Mouse (Mus musculus): ENCODE results near the gene Smyd2. TPM values are rescaled to one million over a fixed set of nuclear protein-coding genes. Genes with fewer than 3 reads are reported as not detected.

Gene Smyd2
- polyA plus RNA-seq, 1 experiment from 2014 or later, result 53.4 TPM

DNA sequence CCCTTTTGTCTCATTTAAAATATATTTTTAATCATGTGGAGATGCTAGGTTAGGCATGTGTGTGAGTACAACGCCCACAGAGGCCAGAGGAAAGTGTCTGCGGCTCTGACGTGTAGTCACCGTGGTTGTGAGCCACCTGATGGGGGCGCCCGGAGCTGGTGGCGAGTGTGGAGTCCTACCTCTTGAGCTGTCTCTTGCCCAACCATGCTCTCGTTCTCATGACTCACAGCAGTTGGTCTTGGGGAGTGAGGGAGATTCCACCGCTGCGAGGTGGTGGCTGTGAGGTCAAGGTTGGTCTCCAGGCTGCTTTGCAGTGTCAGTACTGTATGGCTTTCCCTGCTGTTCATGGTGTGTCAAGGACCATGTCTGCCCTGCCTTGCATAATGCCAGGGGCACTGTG, 54.1 kb downstream of the Smyd2 start:
- H3K9ac ChIP-seq, result peak overlapping the region; percentile 1; the same call in 1 of the 2 replicates

DNA sequence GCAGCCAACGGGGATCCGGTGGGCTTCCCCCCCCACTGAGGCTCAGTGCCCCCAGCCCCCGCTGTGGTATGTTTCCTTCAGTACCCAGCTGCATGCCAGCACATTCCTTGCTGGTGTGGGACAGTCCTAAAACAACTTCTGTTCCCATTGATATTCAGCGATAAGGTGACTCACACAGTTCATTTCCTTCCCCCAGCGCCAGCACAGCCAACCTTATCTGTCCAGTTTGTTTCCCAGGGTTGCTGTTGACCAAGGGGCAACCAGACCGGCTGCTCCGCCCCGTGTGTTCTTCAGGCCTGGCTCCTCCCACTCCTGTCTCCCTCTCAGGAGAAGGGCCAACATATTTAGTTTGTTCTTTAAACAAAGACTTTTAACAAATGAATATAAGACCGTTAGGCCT, 54.7 kb downstream of the Smyd2 start:
- peak; percentile 83 for ATAC-seq
- no peaks in the 10 kb centered on the region for H3K27me3 ChIP-seq (replicated peaks)
- H3K9me3 ChIP-seq (replicated peaks), result no peaks in the 10 kb centered on the region
- H3K4me3 ChIP-seq, result peak overlapping the region; percentile 20
- H3K4me2 ChIP-seq, result peak overlapping the region; percentile 66
- peak overlapping the region; percentile 50 for H3K9ac ChIP-seq
- 5% methylated on average over 9 of the region's 9 CpGs for WGBS (ENCODE audit: insufficient replicate concordance)
- no peaks in the 10 kb centered on the region for H3K36me3 ChIP-seq
- H3K27ac ChIP-seq, result peak overlapping the region; percentile 83
- peaks cover 63% of the 10 kb centered on the region for H3K4me1 ChIP-seq

More for the DNA sequence above, 54.1 kb downstream of the Smyd2 start:
- WGBS (ENCODE audit: insufficient replicate concordance), result 41% methylated on average over 10 of the region's 10 CpGs
- peak; percentile 59 for ATAC-seq
- H3K4me1 ChIP-seq, result peaks cover 63% of the 10 kb centered on the region
- peak overlapping the region; percentile 66 for H3K4me2 ChIP-seq
- no peaks in the 10 kb centered on the region for H3K27me3 ChIP-seq (replicated peaks)
- H3K4me3 ChIP-seq, result peak overlapping the region; percentile 20
- H3K36me3 ChIP-seq, result no peaks in the 10 kb centered on the region
- H3K27ac ChIP-seq, result peak overlapping the region; percentile 83
- no peaks in the 10 kb centered on the region for H3K9me3 ChIP-seq (replicated peaks)

DNA sequence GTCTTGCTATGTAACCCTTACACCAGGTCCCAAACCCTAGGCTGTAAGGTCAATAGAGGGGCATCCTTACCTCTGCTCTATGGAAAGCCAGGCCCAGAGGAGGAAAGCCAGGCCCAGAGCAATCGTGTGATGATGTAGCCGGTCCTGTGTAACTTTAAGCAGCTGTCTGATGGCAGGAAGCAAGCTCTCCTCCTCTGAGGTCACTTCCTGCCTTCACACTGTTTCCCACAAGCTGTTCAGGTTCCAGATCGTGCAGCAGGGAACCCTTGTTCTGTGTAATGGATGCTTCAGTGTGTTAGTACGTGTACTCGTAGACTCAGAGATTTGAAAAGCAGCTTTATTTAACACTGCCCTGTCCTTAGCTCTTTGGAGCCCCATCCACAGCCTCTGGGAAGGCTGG, 55.1 kb downstream of the Smyd2 start:
- peak; percentile 22 for ATAC-seq
- 13% methylated on average over 5 of the region's 5 CpGs for WGBS (ENCODE audit: insufficient replicate concordance)
- H3K9me3 ChIP-seq (replicated peaks), result no peaks in the 10 kb centered on the region
- H3K27me3 ChIP-seq (replicated peaks), result no peaks in the 10 kb centered on the region
- no peaks in the 10 kb centered on the region for H3K36me3 ChIP-seq
- H3K27ac ChIP-seq, result peak overlapping the region; percentile 83
- peak overlapping the region; percentile 50 for H3K9ac ChIP-seq
- H3K4me2 ChIP-seq, result peak overlapping the region; percentile 66
- peaks cover 63% of the 10 kb centered on the region for H3K4me1 ChIP-seq
- H3K4me3 ChIP-seq, result peak overlapping the region; percentile 20

DNA sequence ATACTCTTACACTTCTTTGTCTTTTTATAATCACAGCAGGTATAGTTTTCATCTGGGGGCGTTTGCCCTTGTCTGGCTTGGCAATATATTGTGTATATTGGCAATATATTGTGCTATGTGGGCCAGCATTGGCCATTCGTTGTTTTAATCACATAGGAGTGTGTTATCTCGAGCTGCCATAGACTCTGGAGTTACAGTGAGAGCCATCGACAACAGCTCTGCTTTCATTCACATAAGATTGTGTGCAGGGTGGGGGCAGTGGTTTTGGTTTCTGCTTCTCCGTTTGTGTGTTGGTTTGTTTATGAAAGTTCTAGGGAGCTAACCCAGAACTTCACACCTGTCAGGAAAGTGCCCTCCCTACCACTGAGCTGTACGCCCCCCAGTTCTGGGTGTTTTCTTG, 55.5 kb downstream of the Smyd2 start:
- H3K27me3 ChIP-seq (replicated peaks), result no peaks in the 10 kb centered on the region
- H3K4me2 ChIP-seq, result peak overlapping the region; percentile 66
- ATAC-seq, result peak; percentile 64
- WGBS (ENCODE audit: insufficient replicate concordance), result 20% methylated on average over 6 of the region's 6 CpGs
- H3K27ac ChIP-seq, result peak overlapping the region; percentile 83
- H3K9ac ChIP-seq, result peak overlapping the region; percentile 50; the same call in 1 of the 2 replicates
- H3K36me3 ChIP-seq, result no peaks in the 10 kb centered on the region
- H3K4me1 ChIP-seq, result peaks cover 63% of the 10 kb centered on the region
- H3K9me3 ChIP-seq (replicated peaks), result no peaks in the 10 kb centered on the region
- H3K4me3 ChIP-seq, result peak overlapping the region; percentile 20

DNA sequence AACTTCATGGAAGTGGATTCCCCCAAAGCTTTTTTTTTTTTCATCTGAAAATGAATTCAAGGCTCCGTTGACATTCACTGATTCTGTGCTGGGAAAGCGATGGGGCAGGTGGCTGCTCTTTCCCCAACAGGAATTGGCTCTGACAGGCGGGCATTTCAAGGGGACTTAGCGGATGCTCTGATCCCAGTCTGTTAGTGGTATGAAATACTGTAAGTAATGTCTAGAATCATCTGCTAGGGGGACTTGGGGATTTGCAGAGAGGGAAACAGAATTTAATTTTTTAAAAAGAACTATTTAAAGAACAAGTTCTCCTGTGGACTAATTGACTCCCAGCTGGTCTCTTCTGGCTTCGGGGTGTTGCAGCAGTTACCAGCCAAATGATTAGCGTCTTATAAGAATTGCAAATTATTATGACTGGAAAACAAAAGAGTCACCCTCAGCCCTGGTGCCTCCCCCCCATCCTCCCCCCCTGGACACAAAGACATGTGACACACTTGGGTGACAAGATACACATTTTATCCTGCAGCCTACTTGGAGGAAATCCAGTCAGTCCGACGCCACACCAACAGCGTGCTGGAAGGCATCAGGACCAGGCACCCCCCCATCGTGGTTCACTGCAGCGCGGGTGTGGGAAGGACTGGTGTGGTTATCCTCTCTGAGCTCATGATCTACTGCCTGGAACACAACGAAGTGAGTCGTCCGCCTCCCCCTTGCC, 57.2 kb downstream of the Smyd2 start:
- Histone ChIP-seq H3K36me3 (no peaks in the 10 kb centered on the region), H3K9ac (no peak overlapping the region), H3K4me3 (no peak overlapping the region), H3K27me3 (replicated peaks) (no peaks in the 10 kb centered on the region), H3K4me2 (no peak overlapping the region), H3K9me3 (replicated peaks) (no peaks in the 10 kb centered on the region), H3K27ac (no peak overlapping the region), H3K4me1 (peaks cover 62% of the 10 kb centered on the region)
- ATAC-seq, result no peak
- WGBS (ENCODE audit: insufficient replicate concordance), result 74% methylated on average over 15 of the region's 15 CpGs

DNA sequence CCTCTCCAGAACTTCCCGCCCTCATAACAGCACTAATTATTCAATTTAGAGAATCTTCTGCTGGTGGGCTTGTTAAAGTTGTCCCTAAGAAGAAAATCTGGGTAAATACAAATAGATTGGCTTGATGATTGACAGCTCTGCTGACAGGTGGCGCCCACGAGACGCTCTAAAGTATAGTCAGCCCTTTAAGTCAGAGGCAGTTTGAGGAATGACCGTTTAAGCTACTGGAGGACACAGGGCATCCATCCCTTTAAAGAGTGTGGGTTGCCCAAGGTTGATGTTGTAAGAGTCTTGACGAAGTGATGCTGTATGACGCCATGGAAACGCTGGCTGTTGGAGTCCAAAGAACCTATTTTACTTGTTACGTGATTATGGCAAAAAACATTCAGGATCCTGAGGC, 57.9 kb downstream of the Smyd2 start:
- peaks cover 55% of the 10 kb centered on the region for H3K4me1 ChIP-seq
- 65% methylated on average over 9 of the region's 9 CpGs for WGBS (ENCODE audit: insufficient replicate concordance)
- ATAC-seq, result no peak
- no peak overlapping the region for H3K27ac ChIP-seq
- H3K4me2 ChIP-seq, result no peak overlapping the region
- H3K4me3 ChIP-seq, result no peak overlapping the region
- no peaks in the 10 kb centered on the region for H3K9me3 ChIP-seq (replicated peaks)
- no peaks in the 10 kb centered on the region for H3K36me3 ChIP-seq
- no peak overlapping the region for H3K9ac ChIP-seq
- H3K27me3 ChIP-seq (replicated peaks), result no peaks in the 10 kb centered on the region

DNA sequence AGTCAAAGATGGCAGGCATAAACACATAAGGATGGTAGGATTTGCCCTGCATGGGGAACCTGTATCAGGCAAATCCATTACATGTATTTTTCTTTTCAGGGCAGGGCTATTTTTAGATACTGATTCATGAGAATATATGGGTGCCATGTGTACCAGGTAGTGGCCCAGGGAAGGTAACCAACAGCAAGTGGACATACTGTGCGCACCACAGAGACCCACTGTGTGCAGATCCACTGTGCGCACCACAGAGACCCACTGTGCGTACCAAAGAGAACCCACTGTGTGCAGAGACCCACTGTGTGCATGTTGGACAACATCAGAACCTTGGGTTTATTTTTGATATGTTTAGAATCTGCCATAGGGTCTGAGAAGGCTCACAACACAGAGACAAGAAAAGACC, 58.4 kb downstream of the Smyd2 start:
- whole genome bisulfite sequencing (ENCODE audit: insufficient replicate concordance), result 81% methylated on average over 3 of the region's 3 CpGs
- H3K4me2 ChIP-seq, result no peak overlapping the region
- H3K4me3 ChIP-seq, result no peak overlapping the region
- H3K36me3 ChIP-seq, result no peaks in the 10 kb centered on the region
- no peaks in the 10 kb centered on the region for H3K27me3 ChIP-seq (replicated peaks)
- ATAC-seq, result no peak
- H3K4me1 ChIP-seq, result peaks cover 51% of the 10 kb centered on the region
- no peak overlapping the region for H3K27ac ChIP-seq
- H3K9ac ChIP-seq, result no peak overlapping the region
- no peaks in the 10 kb centered on the region for H3K9me3 ChIP-seq (replicated peaks)

DNA sequence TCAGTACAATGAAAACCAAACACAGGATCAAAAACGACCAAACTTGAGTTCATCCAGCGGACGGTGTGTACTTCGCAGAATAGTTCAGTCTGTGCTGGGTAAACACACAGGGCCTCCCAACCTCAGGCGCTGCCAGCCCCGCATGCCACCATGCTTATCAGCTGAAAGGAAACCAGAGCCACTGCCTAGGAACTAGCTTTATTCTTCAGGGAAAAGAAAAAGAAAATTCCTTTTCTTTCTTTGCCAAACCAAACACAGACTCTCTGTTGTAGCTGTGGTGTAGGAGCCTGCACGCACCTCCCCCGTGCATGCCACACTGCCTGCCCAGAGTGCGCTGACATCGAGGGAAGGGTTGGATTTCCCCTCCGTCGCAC, 61.2 kb downstream of the Smyd2 start:
- 62% methylated on average over 12 of the region's 12 CpGs for WGBS (ENCODE audit: insufficient replicate concordance)
- Histone ChIP-seq H3K9me3 (replicated peaks) (no peaks in the 10 kb centered on the region), H3K4me3 (no peak overlapping the region), H3K27me3 (replicated peaks) (no peaks in the 10 kb centered on the region), H3K4me2 (no peak overlapping the region), H3K9ac (no peak overlapping the region), H3K36me3 (no peaks in the 10 kb centered on the region), H3K27ac (0 out of 2 replicates have a peak overlapping the region, but pooled peaks have one; percentile 28), H3K4me1 (peaks cover 28% of the 10 kb centered on the region)
- no peak for ATAC-seq

DNA sequence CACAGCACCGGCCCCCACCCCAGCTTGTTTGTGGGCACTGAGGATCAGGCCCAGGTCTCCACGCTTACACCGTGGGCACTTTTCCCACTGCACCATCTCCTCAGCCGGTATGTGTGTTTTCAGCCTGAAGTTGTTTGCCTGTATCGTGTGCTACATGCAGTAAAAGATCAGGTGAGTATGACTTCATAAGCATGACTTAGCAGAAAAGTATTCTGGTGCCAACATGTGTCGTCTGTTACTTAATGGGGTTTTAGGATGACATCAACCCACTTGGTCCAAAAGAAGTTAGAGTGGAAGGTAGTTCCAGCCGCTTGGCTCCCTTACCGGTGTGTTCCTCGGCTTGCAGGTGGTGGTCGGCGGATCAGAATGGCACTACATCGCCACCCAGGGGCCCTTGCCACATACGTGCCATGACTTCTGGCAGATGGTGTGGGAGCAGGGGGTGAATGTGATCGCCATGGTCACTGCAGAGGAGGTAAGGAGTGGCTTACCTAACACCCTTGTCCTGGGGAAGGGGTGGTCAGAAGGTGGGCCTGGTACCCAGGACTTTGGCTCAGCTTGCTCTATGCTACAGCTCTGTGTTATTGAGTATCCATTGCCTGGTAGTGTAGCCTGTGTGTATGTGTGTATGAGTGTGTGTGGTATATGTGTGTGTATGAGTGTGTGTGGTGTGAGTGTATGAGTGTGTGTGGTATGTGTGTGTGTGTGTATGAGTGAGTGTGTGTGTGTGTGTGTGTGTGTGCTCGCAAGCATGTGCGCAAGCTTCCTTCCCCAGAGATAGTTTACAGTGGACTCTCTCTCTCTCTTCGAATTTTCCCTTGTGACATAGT, 61.8 kb downstream of the Smyd2 start:
- no peak overlapping the region for H3K4me2 ChIP-seq
- H3K9ac ChIP-seq, result no peak overlapping the region
- no peak overlapping the region for H3K4me3 ChIP-seq
- peaks cover 27% of the 10 kb centered on the region for H3K4me1 ChIP-seq
- 79% methylated on average over 17 of the region's 17 CpGs for WGBS (ENCODE audit: insufficient replicate concordance)
- H3K9me3 ChIP-seq (replicated peaks), result no peaks in the 10 kb centered on the region
- no peaks in the 10 kb centered on the region for H3K36me3 ChIP-seq
- no peak overlapping the region for H3K27ac ChIP-seq
- no peaks in the 10 kb centered on the region for H3K27me3 ChIP-seq (replicated peaks)
- ATAC-seq, result 0 out of 2 replicates have a peak, but pooled peaks have one; percentile 27

DNA sequence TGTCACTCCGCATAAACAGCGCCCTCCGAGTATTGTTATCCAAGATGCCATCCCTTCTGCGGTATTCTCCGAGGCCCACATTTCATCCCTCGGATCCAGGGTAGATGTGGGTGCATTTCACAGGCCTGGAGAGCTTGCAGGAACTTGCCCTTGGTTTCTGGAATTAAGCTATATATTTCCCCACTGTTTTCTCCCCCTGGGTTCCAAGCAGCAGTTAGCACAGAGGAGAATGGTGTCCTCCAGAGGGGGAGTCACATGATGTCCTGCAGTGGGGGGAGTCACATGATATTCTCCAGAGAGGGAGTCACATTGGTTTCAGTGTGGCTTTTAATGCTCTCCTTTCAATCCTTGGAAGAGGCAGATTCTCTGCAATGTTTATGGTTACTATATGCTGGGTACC, 63.8 kb downstream of the Smyd2 start:
- no peak overlapping the region for H3K4me3 ChIP-seq
- H3K4me2 ChIP-seq, result no peak overlapping the region
- 82% methylated on average over 6 of the region's 6 CpGs for WGBS (ENCODE audit: insufficient replicate concordance)
- no peaks in the 10 kb centered on the region for H3K9me3 ChIP-seq (replicated peaks)
- no peaks in the 10 kb centered on the region for H3K36me3 ChIP-seq
- no peaks in the 10 kb centered on the region for H3K27me3 ChIP-seq (replicated peaks)
- no peak overlapping the region for H3K9ac ChIP-seq
- no peak for ATAC-seq
- H3K4me1 ChIP-seq, result peaks cover 36% of the 10 kb centered on the region
- H3K27ac ChIP-seq, result no peak overlapping the region

DNA sequence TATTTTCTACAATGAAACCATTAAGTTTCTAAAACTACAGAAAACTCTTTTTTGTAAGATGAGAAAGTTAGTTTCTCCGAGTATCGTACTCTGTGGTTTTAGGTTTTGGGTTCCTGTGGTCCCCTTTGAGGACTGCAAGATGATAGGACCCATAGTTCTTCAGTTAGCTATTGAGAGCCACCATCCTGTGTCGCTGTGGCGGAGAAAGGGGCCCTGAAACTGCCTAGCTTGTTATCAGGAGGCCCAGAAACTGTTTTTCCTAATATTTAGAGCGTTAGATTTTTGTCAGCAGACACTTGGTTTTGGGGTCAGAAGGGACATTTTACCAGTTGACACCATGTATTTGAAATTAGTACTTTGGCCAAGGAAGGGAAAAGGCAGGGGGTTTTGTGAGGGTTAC, 66.4 kb downstream of the Smyd2 start:
- ATAC-seq, result peak; percentile 54
- Histone ChIP-seq H3K36me3 (peaks cover 4% of the 10 kb centered on the region; the same call in 1 of the 2 replicates), H3K27ac (peak overlapping the region; percentile 66), H3K9ac (no peak overlapping the region), H3K4me2 (peak overlapping the region; percentile 20; the same call in 1 of the 2 replicates), H3K9me3 (replicated peaks) (no peaks in the 10 kb centered on the region), H3K4me3 (no peak overlapping the region), H3K27me3 (replicated peaks) (no peaks in the 10 kb centered on the region), H3K4me1 (peaks cover 29% of the 10 kb centered on the region)
- 21% methylated on average over 5 of the region's 5 CpGs for WGBS (ENCODE audit: insufficient replicate concordance)

DNA sequence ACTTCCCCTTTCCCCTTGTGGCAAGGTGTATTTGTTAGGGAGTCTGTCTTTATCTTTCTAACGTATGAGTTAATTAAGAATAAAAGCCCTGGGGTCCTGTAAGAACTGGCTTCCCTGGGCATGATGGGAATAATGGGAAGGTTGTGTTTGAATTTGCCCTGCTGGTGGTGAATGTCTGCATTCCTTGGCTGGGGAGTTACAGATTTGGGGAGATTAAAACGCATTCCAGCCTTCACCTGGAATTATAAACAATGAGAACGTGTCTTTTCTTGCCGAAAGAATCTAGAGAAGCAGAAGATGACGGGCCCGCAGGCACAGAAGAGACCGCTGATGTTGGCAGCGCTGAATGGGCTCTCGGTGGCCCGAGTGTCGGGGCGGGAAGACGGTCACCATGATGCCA, 67.5 kb downstream of the Smyd2 start:
- no peaks in the 10 kb centered on the region for H3K9me3 ChIP-seq (replicated peaks)
- no peak overlapping the region for H3K4me3 ChIP-seq
- H3K36me3 ChIP-seq, result peaks cover 12% of the 10 kb centered on the region; the same call in 1 of the 2 replicates
- peaks cover 23% of the 10 kb centered on the region for H3K4me1 ChIP-seq
- no peak overlapping the region for H3K4me2 ChIP-seq
- no peak for ATAC-seq
- peak overlapping the region; percentile 56; the same call in 1 of the 2 replicates for H3K27ac ChIP-seq
- no peak overlapping the region for H3K9ac ChIP-seq
- 83% methylated on average over 13 of the region's 13 CpGs for WGBS (ENCODE audit: insufficient replicate concordance)
- no peaks in the 10 kb centered on the region for H3K27me3 ChIP-seq (replicated peaks)
